Mouse (Mus musculus): ENCODE measurements around the gene Pomt1.

The Pomt1 gene

DNA sequence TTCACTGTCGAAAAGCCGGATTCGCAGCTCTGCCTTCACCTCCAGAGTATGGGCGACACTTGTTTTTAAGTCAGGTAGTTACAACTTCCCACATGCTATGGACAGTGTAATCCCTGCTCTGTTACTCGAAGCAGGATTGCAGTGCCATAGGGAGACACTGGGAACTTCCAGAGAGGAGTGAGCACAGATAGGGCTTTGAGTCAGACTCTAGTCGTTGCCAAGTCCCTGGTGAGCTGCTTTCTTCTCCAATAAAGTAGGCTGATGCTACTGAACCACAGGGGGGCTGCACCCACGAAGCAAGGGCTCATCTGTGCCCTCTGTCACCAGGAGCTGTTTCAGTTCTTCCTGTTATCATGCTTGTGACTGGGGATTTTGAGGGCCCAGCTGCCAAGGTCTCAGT lies 14.8 kb upstream of the Pomt1 start:
- no peak for DNase-seq (ENCODE audit: low spot score)

DNA sequence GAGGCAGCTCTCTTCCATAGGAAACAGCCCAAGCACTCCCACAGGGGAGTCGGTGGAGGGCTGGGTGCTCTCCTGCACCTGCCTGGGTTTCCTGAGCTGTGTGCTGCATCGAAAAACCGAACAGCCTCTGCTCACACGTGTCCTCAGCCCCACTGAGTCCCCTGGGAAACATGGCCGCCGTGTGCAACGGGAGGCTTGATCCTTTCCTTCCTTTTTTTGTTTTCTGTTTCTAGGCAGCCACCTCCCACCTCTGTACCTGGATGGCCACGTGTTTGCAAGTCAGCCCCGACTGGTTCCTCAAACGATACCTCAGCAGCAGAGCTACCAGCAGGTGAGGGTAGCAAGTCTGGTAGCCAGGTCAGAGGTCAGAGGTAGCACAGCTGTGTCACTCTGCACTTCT lies 14.3 kb upstream of the Pomt1 start:
- DNase-seq (ENCODE audit: low spot score) = no peak

DNA sequence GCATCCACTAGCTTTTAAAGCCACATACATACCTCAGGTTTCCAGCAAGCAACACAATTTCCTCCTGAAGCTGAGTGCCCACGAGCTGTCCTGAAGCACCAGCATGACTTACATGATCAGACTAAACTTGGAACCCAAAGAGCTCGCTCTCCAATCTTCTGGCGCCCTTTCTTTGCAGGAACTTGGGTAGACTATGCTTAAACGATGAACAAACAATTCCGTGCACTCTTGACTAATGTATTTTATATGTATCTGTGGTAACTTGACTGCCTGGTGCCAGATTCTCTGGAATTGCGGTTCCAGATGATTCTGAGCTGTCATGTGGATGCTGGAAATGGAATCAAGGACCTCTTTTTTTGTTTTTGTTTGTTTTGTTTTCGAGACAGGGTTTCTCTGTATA lies 957 bp upstream of the Pomt1 start:
- DNase-seq (ENCODE audit: low spot score) = no peak

DNA sequence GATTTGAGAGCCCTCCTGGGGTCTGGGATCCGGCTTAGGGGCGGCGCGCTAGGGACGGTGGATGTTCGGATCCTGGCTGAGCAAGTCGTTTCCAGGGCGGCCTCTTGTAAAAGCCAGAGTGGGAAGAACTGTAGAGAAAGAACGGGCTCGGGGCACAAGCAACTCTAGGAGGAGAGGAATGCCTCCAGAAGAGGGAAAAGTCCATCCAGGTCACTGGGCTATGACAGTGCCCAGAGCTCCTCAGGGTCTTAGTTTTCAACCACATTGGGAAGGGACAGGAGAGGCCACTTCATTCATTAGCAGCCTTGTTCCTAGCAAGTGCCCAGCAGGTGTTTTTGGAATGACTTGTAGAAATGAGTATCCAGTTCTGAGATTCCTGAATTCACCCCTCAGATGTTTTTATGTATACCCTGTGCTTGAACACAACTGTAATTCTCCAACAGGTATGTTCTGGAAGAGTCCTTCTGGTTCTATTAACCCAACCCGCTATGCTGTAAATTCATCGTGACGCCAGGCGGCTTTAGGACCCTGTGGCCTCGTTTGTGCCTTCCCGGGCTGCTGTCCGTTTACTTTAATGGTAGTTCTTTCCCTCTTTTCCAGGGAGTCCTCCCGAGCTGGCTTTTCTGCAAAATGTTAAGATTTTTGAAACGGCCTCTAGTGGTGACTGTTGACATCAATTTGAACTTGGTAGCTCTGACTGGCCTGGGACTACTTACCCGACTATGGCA lies 534 bp downstream of the Pomt1 start:
- peak; percentile 85 for DNase-seq (ENCODE audit: low spot score)

DNA sequence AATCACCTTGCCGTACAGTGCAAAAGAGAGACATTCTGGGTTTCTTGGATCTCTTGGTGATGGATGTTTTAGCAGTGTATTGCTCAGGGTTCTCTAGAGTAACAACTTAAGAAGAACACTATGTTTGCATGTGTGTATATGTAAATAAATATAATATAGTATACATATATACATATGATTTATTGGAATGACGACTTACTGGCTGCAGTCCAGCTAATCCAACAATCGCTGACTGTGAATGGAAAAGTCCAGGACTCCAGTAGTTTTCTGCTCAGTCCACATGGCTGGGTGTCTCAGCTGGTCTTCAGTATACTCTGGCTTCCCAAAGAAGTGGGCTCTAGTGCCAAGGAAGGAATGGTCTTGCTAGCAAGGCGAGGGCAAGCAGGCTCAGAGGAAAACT lies 1.2 kb downstream of the Pomt1 start:
- no peak for DNase-seq (ENCODE audit: low spot score)

DNA sequence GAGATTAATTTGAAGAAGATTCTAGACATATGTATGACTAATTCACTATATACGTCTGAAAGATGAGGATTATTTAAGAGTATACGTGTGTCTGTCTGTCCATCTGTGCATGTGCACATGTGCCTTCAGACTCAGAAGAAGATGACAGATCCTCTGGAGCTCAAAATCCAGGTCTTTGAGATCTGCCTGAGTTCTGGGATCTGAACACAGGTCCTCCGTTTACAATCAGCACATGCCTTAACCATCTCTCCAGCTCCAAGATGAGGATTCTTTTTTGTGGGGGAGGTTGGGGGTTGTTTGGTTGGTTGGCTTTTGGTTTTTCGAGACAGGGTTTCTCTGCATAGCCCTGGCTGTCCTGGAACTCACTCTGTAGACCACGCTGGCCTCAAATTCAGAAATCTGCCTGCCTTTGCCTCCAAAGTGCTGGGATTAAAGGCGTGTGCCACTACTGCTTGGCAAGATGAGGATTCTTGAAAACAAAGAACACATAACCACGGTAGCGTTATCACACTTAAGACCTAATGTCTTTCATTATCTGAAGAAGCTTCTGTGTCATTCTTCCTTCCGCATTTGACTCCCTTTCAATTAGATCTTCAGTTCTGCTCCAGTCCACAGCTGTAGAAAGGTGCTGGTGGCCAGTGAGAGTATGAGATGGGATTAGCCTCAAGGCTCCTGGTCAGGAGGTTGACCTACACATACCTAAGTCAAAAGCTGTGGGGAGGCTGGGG lies 2.5 kb downstream of the Pomt1 start:
- no peak for DNase-seq (ENCODE audit: low spot score)

DNA sequence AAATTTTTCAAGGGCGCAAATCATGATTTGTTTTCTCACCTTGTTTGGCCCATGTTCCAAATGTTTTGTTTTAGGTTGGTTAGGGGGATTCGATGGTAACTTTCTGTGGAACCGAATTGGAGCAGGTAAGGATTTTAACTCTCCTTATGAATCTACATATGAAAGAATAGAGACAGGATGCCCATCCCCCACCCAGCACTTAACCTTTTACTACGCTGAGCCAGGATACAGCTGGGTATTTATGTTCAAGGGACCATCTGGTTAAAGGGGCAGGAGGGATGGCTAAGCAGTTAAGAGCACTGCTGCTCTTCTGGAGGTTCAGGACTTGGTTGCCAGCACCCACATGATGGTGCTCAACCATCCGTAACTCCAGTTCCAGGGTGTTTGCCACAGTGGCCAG lies 4.2 kb downstream of the Pomt1 start:
- no peak for DNase-seq (ENCODE audit: low spot score)

DNA sequence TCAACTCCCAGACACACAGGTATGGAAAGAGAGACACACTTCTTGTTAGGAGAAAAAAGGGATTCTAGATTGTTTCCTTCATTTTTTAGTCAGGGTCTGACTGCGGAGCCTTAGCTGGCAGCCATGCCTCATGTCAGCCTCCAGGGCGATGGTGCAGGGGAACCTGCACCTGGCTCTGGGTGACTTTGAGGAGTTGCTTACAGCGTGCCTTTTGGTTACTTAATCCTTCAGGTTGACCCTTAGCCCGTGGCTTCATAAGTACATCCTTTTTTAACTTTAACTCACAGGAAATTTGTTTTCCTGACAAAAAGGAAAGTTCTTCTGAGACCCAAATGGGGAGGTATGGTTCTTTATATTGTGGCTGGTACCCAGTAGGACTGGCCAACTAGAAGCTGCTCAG lies 6.6 kb downstream of the Pomt1 start:
- no peak for DNase-seq (ENCODE audit: low spot score)

DNA sequence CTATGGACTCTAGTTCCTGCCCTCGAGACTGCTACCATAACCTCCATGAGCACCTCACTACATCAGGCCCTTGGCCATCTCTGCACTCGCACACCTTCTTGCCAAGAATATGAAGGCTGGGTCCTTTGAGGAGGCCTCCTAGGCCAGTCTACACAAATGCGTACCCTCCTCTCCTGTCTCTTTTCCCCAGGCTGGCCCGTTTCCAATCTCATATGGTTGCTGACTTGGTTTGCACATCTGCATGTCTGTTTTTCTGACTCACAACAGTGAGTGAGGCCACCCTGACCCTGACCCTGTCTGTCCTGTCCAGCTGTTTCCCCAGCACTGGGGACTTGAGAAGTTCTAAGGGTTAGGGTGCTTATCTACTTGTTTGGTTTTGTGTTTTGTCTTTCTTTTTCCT lies 10.4 kb downstream of the Pomt1 start:
- DNase-seq (ENCODE audit: low spot score) = no peak

DNA sequence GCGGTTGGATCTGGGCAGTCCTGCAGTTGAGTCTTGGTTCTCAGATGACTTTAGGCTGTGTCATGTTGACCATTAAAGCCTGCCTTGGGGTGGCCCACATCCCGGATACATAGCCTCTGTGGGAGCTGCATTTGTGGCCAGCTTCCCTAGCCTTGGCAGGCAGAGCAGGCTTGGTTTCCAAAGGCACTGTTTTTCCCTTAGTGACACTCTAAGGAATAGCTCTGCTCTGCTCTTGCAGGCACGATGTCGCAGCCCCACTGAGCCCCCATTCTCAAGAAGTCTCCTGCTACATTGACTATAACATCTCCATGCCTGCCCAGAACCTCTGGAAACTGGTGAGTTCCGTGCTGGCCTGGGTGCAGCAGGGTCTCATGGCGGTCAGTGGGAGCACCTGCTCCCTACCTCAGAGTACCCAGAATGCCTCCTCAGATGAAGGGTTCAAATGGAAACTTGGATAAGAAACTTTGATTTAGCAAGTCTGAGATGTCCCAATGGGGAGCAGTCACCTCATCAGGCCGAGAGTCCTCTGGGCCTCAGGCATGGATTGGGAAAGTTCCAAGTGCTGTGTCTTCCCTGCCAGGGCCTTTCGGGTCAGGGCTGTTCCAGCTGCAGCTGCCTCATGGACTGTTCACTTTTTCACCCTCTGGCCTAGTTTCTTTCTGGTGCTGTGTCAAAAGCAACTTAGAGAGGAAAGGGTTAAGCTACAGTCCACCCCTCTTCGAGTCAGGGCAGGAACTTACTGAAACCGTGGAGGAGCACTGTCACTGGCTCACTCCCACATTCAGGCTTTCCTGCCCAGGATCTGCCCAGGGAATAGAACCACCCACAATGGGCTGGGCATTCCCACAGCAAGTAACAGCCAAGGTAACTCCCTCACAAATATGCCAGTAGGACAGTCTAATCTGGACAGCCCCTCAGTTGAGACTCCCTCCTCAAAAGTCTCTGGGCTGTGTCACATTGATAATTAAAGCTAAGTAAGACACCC lies 12.3 kb downstream of the Pomt1 start:
- DNase-seq (ENCODE audit: low spot score) = no peak

DNA sequence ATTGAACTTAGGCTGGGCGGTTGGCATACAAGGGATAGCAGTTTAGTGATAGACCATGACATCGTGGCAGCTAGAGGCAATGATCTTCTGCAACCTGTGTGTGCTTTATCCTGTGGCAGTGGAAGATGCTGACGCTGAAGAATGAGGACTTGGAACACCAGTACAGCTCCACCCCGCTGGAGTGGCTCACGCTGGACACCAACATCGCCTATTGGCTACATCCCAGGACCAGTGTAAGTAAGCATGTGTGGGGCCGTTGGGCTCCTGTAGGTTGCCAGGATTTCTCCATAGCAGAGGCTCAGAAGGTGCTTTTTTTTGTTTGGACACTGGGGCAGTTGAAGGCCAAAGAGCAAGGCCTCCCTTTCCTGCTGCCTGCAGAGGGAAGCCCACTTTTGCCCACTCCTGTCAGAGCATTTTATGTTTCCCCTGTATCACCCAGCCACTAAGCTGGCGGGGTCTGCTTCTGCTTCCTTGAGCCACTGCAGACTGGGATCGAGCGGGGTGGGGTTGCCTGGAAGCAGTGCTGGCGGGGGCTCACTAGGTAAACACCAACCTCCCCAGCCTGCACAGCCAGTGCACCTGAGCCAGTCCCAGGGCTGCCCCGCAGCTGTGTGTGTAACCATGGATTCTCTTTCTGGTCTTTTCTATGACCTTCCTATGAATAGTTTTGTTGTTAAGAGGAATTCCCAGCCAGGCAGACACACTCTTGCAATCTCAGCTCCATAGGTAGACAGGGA lies 15.6 kb downstream of the Pomt1 start:
- DNase-seq (ENCODE audit: low spot score) = no peak

DNA sequence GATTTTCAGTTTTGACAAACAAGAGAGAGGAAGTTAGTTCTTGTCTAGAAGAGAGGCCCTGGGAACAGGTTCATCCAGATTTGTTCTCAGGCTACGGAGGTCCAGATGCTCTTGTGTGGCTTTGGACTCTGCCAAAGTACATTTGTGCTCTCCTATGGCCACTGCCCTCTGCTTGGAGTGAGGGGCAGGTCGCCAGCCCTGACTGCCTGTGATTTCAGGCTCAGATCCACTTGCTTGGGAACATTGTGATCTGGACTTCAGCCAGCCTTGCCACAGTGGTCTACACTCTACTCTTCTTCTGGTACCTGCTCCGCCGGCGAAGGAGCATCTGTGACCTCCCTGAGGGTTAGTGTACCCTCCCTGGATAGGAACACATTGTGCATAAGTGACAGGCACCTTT lies 16.3 kb downstream of the Pomt1 start:
- DNase-seq (ENCODE audit: low spot score) = no peak

DNA sequence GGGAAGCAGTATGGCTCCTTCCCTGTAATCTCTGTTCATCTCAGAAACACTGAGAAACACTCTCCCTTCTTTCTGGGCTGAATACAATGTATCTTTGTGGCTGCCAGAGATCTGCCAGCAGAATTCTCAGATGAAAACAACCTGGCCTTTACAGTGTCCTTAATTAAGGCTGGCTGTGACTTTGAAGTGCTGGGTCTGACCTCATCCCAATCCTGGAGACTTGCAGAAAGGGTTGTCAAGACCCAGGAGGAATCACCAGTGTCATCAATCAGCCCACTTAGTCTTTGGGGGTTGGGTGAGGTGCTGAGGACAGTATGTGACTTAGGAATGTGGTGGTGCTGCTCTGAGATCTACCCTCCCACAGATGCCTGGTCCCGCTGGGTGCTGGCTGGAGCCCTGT lies 17.0 kb downstream of the Pomt1 start:
- no peak for DNase-seq (ENCODE audit: low spot score)

DNA sequence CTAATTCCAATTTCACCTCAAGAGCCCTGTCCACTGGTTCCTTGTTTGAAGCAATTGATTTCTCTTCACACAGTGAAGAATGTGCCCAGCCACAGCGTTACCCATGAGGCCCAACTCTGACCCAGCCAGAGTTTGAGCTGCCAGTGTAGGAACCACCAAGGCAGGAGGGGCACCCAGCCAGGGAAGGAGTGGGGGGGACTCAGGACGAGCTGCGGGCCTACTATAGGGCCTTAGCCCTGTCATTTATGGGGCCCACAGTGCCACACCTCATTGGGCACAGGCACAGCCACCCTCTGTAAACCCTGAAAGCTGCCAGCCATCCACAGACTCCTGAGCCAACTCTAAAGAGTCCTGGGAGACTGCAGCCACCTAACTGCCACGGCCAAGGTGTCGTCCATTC lies 18.2 kb downstream of the Pomt1 start:
- DNase-seq (ENCODE audit: low spot score) = no peak

DNA sequence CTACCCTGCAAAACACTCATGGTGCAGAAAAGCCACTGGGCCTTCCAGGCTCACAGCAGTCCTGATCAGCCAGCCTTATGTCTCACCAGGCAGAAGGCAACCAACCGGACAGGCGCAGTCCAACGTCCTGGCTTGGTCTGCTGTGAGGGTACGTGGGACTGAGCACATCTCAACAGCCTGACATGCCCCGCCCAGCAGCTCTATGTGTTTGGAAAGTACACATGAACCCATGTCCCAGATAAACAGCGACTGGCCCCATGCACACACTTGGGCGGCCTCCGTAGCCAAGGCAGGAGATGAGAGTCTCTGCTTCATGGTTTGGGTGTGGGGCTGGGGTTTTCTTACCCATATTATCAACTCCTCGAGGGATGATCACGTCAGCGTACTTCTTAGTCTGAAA lies 19.9 kb downstream of the Pomt1 start:
- DNase-seq (ENCODE audit: low spot score) = no peak

DNA sequence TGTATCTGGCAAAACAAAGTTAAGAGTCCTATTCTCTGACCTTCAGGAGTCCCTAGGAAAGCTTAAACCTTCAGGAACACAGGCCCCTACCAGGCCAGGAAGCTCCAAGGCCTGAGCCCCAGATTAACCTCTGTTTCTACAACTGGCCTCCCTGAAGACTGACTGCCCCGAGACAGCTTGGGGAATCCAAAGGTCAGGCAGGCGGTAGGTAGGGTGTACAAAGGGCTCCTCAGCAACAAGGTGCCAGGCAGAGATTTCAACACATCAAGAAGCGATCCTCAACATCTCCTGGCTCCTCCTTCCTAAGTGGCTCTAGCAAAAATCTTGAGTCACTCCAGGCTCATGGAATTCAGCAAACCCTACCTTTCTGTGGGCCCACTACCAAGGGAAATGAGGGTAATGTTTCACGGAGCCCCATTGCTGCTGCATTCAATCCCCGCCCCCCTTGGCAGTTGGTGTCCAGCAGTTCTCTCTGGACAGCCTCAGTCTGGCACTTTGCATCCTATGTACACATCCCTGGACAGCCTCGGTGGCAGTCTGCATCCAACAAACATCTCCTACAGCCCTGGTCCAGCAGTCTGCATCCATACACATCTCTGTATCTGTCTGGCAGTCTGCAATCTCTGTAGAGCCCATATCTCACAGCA lies 22.6 kb downstream of the Pomt1 start:
- DNase-seq (ENCODE audit: low spot score) = no peak

DNA sequence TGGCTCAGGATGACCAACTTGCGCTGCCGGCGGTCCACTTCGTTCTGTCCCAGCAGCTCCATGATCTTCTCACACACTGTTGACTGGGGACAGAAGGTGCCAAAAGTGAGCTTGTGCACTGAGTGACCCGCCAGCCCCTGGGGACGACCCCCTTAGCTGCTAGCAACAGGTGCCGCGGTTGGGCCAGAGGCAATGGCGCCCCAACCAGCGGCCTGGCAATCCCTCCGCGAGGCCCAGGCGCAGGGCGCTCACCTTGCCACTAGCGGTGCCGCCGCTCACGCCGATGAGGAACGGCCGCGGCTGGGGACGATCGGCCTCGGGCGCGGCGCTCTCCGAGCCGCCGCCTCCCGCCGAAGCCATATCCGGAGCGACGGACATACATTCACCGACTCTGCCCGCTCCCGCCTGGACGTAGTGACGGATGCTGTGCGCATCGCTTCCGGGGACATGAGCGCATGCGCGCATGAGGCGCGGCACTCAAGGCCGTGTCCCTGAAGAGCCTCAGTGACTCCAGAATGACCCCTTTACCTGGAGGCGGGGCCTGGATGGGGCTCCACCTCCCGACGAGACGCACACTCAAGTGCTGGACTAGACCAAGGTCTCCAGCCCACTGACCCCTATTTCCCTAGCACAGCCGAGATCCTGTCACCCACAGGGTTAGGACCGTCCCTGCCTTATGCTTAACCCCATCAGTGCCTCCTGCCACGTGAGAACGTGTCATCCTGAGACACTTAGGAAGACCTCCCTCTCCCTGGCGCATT lies 23.4 kb downstream of the Pomt1 start, which contains the start of gene Uck1:
Gene Uck1 (minus strand): TSS at position 503 of the 761 bp plus-strand sequence.
- peak; percentile 94 for DNase-seq (ENCODE audit: low spot score)

DNA sequence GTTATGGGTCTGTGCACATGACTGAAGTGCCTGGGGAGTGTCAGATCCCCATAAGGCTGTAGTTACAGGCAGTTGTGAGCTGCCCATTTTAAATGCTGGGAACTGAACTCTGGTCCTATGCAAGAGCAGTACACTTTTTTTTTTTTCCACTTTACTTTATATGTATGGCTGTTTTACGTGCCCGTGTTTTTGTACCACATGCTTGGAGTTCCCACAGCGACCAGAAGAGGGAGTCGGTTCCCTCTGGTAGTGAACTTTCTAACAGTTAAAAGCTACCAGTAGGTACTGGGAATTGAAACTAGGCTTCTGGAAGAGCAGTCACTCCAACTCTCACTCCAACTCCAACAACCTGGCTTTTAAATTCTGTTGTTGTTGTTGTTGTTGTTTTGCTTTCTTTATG lies 24.2 kb downstream of the Pomt1 start:
- peak; percentile 67 for DNase-seq (ENCODE audit: low spot score)

DNA sequence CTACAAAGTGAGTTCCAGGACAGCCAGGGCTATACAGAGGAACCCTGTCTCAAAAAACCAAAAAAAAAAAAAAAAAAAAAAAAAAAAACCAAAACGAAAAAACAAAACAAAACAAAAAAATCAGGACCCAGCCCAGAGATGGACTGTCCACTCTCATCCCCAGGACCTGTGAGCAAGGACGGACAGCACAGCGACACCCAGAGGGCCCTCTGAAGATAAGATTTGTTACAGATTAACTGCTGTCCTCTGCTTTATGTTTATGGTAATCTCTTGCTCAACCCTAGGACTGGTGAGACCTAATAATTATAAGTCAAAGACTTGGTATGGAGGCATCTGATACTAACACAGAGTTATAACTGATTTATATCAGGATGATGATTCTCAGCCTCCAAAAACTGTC lies 39.4 kb downstream of the Pomt1 start:
- DNase-seq (ENCODE audit: low spot score) = no peak

DNA sequence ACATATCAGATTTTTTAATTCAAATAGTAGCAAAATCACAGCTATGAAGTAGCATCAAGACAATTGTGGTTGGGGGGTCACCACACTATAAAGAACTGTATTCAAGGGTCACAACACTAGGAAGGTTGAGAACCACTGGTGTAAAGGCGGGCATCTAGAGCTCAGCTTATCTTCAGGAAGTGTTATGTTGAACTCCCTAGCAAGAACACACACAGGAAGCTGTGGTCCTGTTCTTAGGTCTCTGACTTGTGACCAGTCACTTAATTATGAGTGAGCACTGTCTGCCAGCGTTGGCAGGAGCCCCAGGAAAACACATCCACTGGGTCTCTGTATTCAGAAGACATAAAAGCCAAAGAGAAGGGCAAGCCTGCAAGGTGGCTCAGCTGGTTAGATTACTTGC lies 45.9 kb downstream of the Pomt1 start:
- no peak for DNase-seq (ENCODE audit: low spot score)

DNA sequence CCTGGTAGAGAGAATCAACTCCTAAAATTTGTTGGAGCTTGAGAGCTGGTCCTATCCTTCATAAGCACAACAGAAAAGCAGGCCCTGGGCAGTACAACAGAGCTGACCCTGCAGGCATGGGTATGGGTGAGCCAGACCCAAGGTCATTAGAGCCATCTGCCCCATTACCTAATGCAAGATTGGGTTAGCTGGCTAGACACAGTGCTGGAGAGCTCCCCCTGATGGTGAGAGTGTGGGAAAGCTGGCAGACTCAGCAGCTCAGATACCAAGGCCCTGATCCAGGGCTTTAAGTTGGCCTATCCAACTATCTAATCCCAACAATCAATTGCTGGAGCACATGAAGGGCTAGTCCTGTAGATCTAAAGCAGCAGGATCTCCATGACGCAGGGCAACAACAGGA lies 46.3 kb downstream of the Pomt1 start:
- peak; percentile 77 for DNase-seq (ENCODE audit: low spot score)

Data from embryo, embryonic 10.5 days (tissue).